Mouse (Mus musculus) frontal cortex, postnatal 14 days (tissue): ENCODE results near the gene Tipin.
A peak's percentile ranks its signal among the peaks of the same experiment; 100 is the strongest.
"Not testable (repeated sequence)": the region's sequence is repeated elsewhere in the genome, so short reads cannot be mapped to it uniquely, and the experiment has no call there.

Source experiments
- DNase-seq, 2 experiments: peaks; one replicate each; pipeline ENCODE4 v3.0.0; 2022; ENCODE audit warnings: low spot score in 2 of 2

The Tipin gene

GRCm38 (mm10) chr9:64281105-64281780 is at the start of gene Tipin:
TSS of gene Tipin (plus strand) at chr9:64281581.
- DNase-seq: peak; percentile 84 to 86

- no peak for DNase-seq
Measured at GRCm38 (mm10) chr9:64231674-64232073, 49.7 kb upstream of the Tipin start.

GRCm38 (mm10) chr9:64232257-64232957 is 49.0 kb upstream of the Tipin start:
- no peak for DNase-seq

GRCm38 (mm10) chr9:64233656-64234055 is 47.7 kb upstream of the Tipin start:
- no peak for DNase-seq

- DNase-seq: no peak
Measured at GRCm38 (mm10) chr9:64234768-64235435, 46.5 kb upstream of the Tipin start, which contains the start of gene Uchl4. TSS of gene Uchl4 (plus strand) at chr9:64235201.

GRCm38 (mm10) chr9:64236056-64236455 is 45.3 kb upstream of the Tipin start:
- DNase-seq: no peak

- no peak for DNase-seq
Measured at GRCm38 (mm10) chr9:64240116-64240515, 41.3 kb upstream of the Tipin start.

- DNase-seq: no peak
Measured at GRCm38 (mm10) chr9:64240681-64241080, 40.7 kb upstream of the Tipin start.

- DNase-seq: no peak
Measured at GRCm38 (mm10) chr9:64242381-64242831, 39.0 kb upstream of the Tipin start.

- no peak for DNase-seq
Measured at GRCm38 (mm10) chr9:64249371-64249770, 32.0 kb upstream of the Tipin start.

- no peak for DNase-seq
Measured at GRCm38 (mm10) chr9:64250111-64250730, 31.2 kb upstream of the Tipin start.

- no peak for DNase-seq
Measured at GRCm38 (mm10) chr9:64252591-64253020, 28.8 kb upstream of the Tipin start.

- DNase-seq: peak; percentile 98 to 100
Measured at GRCm38 (mm10) chr9:64253021-64253904, 28.1 kb upstream of the Tipin start, which contains the start of gene Map2k1. TSS of gene Map2k1 (minus strand) at chr9:64253631.

GRCm38 (mm10) chr9:64255422-64255821 is 26.0 kb upstream of the Tipin start:
- DNase-seq: no peak

GRCm38 (mm10) chr9:64256204-64256603 is 25.2 kb upstream of the Tipin start:
- no peak for DNase-seq

GRCm38 (mm10) chr9:64259906-64260305 is 21.5 kb upstream of the Tipin start:
- no peak for DNase-seq

- DNase-seq: no peak
Measured at GRCm38 (mm10) chr9:64261023-64261422, 20.4 kb upstream of the Tipin start.

- peak; percentile 14 to 30 for DNase-seq
Measured at GRCm38 (mm10) chr9:64264813-64265212, 16.6 kb upstream of the Tipin start.

GRCm38 (mm10) chr9:64267231-64267630 is 14.2 kb upstream of the Tipin start:
- no peak for DNase-seq

- no peak for DNase-seq
Measured at GRCm38 (mm10) chr9:64268196-64268595, 13.2 kb upstream of the Tipin start.

GRCm38 (mm10) chr9:64268836-64269235 is 12.5 kb upstream of the Tipin start:
- DNase-seq: not testable (repeated sequence)
